Mouse (Mus musculus) layer of hippocampus, adult 11-12 months (tissue): ENCODE results near the gene Tacstd2.
"Not testable (repeated sequence)": the region's sequence is repeated elsewhere in the genome, so short reads cannot be mapped to it uniquely, and the experiment has no call there.

Experiments
- DNase-seq: peaks from one replicate; pipeline ENCODE4 v3.0.0; 2022; ENCODE audit warnings: low spot score

Gene Tacstd2

GRCm38 (mm10) chr6:67535777-67536054, at the start of gene Tacstd2:
TSS of gene Tacstd2 (minus strand) at chr6:67535796.
- no peak for DNase-seq

GRCm38 (mm10) chr6:67566270-67566669, 30.7 kb upstream of the Tacstd2 start:
- no peak for DNase-seq

GRCm38 (mm10) chr6:67555376-67555775, 19.8 kb upstream of the Tacstd2 start:
- no peak for DNase-seq

- no peak for DNase-seq
Measured at GRCm38 (mm10) chr6:67549550-67549949, 14.0 kb upstream of the Tacstd2 start.

- no peak for DNase-seq
Measured at GRCm38 (mm10) chr6:67535005-67535776, 405 bp downstream of the Tacstd2 start.

GRCm38 (mm10) chr6:67534191-67535004, 1.2 kb downstream of the Tacstd2 start:
- DNase-seq = no peak

- no peak for DNase-seq
Measured at GRCm38 (mm10) chr6:67532665-67533440, 2.7 kb downstream of the Tacstd2 start.

- no peak for DNase-seq
Measured at GRCm38 (mm10) chr6:67531822-67532162, 3.8 kb downstream of the Tacstd2 start.

GRCm38 (mm10) chr6:67530992-67531821, 4.4 kb downstream of the Tacstd2 start:
- DNase-seq = no peak

GRCm38 (mm10) chr6:67526356-67526755, 9.2 kb downstream of the Tacstd2 start:
- DNase-seq = no peak

GRCm38 (mm10) chr6:67510752-67511151, 24.8 kb downstream of the Tacstd2 start:
- peak; percentile 35 for DNase-seq

GRCm38 (mm10) chr6:67501938-67502337, 33.7 kb downstream of the Tacstd2 start:
- not testable (repeated sequence) for DNase-seq

- DNase-seq = no peak
Measured at GRCm38 (mm10) chr6:67491755-67492154, 43.8 kb downstream of the Tacstd2 start, which contains the start of gene Il23r. TSS of gene Il23r (minus strand) at chr6:67491855.
